Mouse (Mus musculus) lung, embryonic 15.5 days (tissue): ENCODE measurements around the gene Synrg. TPM values are rescaled to one million over a fixed set of nuclear protein-coding genes. Genes with fewer than 3 reads are reported as not detected.

Experiments used
- ATAC-seq: fragments of 200-750 bp; cut with Nextera tagmentation; 2 replicates; pipeline ENCODE4 v1.8.0; 2017; ENCODE audit warnings: moderate number of reproducible peaks, borderline replicate concordance; ENCODE audit not compliant: low FRiP score, low TSS enrichment; ENCODE audit errors: extremely low read depth
- H3K27ac ChIP-seq: fragments of 300-500 bp; sonication (generic); 2 replicates; pipeline ENCODE4 v1.5.1; 2015; ENCODE audit warnings: moderate library complexity, mild to moderate bottlenecking, inconsistent platforms
- H3K27me3 ChIP-seq: fragments of 300-500 bp; sonication (generic); 2 replicates; pipeline ENCODE4 v1.6.1; 2015; ENCODE audit warnings: inconsistent platforms
- H3K36me3 ChIP-seq: fragments of 300-500 bp; sonication (generic); 2 replicates; pipeline ENCODE4 v1.6.1; 2015; ENCODE audit warnings: inconsistent platforms
- H3K4me1 ChIP-seq: fragments of 300-500 bp; sonication (generic); 2 replicates; pipeline ENCODE4 v1.6.1; 2015; ENCODE audit warnings: inconsistent platforms
- H3K4me2 ChIP-seq: fragments of 300-500 bp; sonication (generic); 2 replicates; pipeline ENCODE4 v1.6.1; 2015; ENCODE audit warnings: inconsistent platforms, mild to moderate bottlenecking, moderate library complexity
- H3K4me3 ChIP-seq: fragments of 300-500 bp; sonication (generic); 2 replicates; pipeline ENCODE4 v1.5.1; 2015; ENCODE audit warnings: mild to moderate bottlenecking, inconsistent platforms
- H3K9ac ChIP-seq: fragments of 300-500 bp; sonication (generic); 2 replicates; pipeline ENCODE4 v1.6.1; 2015; ENCODE audit warnings: inconsistent platforms
- H3K9me3 ChIP-seq: fragments of 300-500 bp; sonication (generic); 2 replicates; pipeline ENCODE4 v1.6.1; 2016; ENCODE audit warnings: inconsistent platforms
- WGBS: fragments of 180-500 bp; shearing (Covaris S2); methylation state at CpG from one replicate; pipeline ENCODE4 v1.1.7; 2015; 5-methylcytosine and 5-hydroxymethylcytosine counted together
- polyA plus RNA-seq: library from polyadenylated mRNA; unstranded; fragments of >200 nt; fragmentation: Nextera tagmentation; extraction: Ambion mirVana; gene quantifications from 2 replicates; pipeline ENCODE4 v1.2.1, GENCODE M21; 2015

Gene Synrg
- polyA plus RNA-seq, 1 experiment from 2014 or later = 11.3 TPM

DNA sequence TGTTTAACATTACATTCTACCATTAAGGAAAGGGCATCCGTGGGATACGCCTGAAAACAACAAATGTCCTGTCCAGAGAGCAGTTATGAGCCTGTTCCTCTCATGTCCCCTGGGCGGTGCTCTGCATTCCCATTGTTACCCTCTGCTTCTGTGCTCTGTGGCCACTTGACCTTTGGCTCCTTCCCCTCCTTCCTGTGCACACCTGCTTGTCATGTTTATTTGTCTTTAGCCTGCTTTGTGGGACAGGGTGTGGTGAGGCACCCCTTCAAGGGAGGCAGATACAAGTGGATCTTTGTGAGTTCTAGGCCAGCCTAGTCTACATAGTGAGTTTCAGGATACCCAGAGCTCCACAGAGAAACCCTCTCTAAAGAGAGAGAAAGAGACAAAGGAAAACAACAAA is 30.3 kb downstream of the Synrg start:
- no peaks in the 10 kb centered on the region for H3K4me1 ChIP-seq
- no peak overlapping the region for H3K27ac ChIP-seq
- no peak overlapping the region for H3K9ac ChIP-seq
- no peaks in the 10 kb centered on the region for H3K9me3 ChIP-seq
- H3K27me3 ChIP-seq = no peaks in the 10 kb centered on the region
- H3K4me3 ChIP-seq = no peak overlapping the region
- H3K4me2 ChIP-seq = no peak overlapping the region
- H3K36me3 ChIP-seq = peaks cover 35% of the 10 kb centered on the region; the same call in 1 of the 2 replicates
- WGBS = 76% methylated on average over 3 of the region's 3 CpGs
- no peak for ATAC-seq

DNA sequence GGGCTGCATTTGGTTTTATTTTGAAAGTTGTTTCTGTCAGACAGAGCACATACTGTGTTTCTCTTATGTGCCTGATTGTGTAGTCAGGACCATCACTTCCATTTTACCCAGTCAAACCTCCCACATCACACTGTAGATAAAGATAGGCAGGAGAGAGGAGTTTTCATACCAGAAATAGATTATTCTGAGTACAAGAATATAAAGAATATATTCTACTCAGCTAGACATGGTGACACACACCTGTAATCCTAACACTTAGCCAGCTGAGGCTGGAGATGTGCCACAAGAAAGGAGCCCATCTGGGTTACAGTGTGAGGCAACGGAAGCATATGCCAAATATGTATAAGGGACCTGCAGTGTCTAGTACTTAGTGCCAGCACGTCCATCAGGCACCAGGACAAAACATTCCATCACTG is 31.3 kb downstream of the Synrg start:
- Histone ChIP-seq H3K4me1 (no peaks in the 10 kb centered on the region), H3K4me3 (no peak overlapping the region), H3K27ac (no peak overlapping the region), H3K4me2 (no peak overlapping the region), H3K36me3 (peaks cover 30% of the 10 kb centered on the region; the same call in 1 of the 2 replicates), H3K9me3 (no peaks in the 10 kb centered on the region), H3K9ac (no peak overlapping the region), H3K27me3 (no peaks in the 10 kb centered on the region)
- WGBS = 69% methylated on average over 2 of the region's 2 CpGs
- ATAC-seq = no peak

DNA sequence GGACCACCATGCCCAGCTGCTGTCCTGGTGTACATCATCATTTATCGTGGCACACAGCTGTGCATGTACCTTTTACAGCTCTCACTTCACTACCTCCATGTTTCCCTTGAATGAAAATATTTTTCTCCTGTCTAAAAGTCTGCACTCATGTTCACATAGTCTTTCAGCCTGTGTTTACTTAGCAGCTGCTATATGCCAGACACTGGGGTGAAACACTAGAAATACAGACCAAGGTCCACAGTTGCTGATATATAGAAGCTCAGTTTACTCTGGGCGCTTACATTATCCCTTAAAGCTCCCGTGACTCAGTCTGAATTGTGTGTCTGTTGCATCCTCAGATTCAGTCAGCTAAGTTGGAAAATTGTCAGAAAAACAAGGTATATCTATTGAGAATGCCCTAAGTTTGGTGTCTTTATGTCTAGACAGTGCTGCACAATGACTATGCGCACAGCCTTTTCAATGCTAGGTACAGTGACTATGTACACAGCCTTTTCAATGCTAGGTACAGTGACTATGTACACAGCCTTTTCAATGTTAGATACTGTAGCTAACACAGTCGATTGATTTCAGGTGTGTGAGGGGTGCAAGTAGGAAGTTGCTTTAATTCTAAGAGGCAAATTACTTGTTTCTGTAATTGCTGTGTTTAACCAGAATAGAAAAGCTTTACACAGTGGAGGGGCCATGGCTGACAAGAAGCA is 33.1 kb downstream of the Synrg start:
- H3K27ac ChIP-seq = no peak overlapping the region
- H3K36me3 ChIP-seq = peaks cover 30% of the 10 kb centered on the region; the same call in 1 of the 2 replicates
- no peak for ATAC-seq
- no peak overlapping the region for H3K4me2 ChIP-seq
- no peak overlapping the region for H3K4me3 ChIP-seq
- no peaks in the 10 kb centered on the region for H3K27me3 ChIP-seq
- no peaks in the 10 kb centered on the region for H3K9me3 ChIP-seq
- H3K4me1 ChIP-seq = no peaks in the 10 kb centered on the region
- H3K9ac ChIP-seq = no peak overlapping the region
- 86% methylated on average over 5 of the region's 5 CpGs for WGBS

DNA sequence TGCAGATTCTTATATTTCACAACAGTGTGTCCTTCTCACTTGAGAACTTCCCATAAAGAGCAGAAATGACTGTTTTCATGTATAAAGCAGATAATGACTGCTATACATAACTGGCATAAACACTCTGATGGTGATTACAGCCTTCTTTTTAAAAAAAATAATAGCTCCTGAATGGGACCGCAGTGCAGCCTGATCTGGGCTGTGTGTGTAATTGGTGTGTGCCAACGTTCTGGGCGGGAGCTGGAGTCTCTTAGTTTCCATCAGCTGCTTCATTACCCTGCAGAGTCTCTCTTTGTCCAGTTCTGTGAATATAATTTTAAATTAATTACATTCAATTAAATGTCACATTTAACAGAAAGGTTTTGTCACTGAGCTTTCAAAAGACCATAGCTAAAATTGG is 34.8 kb downstream of the Synrg start:
- Histone ChIP-seq H3K9me3 (no peaks in the 10 kb centered on the region), H3K4me1 (no peaks in the 10 kb centered on the region), H3K4me3 (no peak overlapping the region), H3K27me3 (no peaks in the 10 kb centered on the region), H3K9ac (no peak overlapping the region), H3K36me3 (peaks cover 28% of the 10 kb centered on the region), H3K4me2 (no peak overlapping the region), H3K27ac (no peak overlapping the region)
- ATAC-seq = no peak
- 85% methylated on average over 3 of the region's 3 CpGs for WGBS

DNA sequence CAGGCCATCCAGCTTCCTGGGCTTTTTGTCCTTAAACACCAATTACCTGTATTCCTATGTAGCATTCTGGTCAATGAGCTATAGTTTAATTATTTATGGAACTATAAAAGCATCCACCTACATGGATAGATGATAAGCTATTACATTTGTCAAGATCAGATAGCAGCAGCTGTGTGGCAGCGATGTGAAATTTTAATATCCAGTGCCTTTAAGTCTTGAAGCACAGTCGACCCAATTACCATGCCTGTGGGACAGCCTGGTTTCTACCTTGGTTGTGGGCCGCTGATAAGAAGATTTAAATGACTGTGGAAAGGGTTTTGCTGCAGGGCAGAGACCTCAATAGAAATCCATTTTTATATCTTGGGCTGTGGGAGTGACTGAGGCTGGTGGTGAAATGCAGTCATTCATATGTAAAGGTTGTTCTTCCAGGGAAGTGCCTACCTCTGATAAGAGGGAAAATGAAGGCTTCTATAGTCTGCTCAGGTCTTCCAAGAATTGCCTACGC is 35.2 kb downstream of the Synrg start:
- H3K36me3 ChIP-seq = peaks cover 25% of the 10 kb centered on the region
- H3K4me3 ChIP-seq = no peak overlapping the region
- ATAC-seq = no peak
- no peaks in the 10 kb centered on the region for H3K27me3 ChIP-seq
- no peak overlapping the region for H3K9ac ChIP-seq
- no peaks in the 10 kb centered on the region for H3K9me3 ChIP-seq
- 87% methylated on average over 4 of the region's 4 CpGs for WGBS
- no peak overlapping the region for H3K27ac ChIP-seq
- H3K4me2 ChIP-seq = no peak overlapping the region
- H3K4me1 ChIP-seq = no peaks in the 10 kb centered on the region

DNA sequence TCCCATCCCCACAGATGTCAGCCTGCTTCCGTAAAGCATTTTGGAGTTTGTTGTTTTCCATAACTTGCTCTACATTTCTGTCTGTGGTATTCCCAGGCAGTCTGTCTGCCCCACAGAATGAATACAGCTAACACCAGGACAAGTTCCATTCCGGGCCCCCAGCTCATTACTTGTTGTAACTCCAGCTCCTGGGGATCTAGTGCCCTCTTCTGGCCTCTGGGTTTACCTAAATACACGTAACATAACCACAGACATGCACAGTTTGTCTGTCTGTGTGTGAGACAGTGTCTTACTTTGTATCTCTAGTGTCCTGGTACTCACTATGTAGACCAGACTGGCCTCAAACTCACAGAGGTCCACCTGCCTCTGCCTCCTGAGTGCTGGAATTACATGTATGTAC is 37.0 kb downstream of the Synrg start:
- no peak for ATAC-seq
- H3K4me3 ChIP-seq = no peak overlapping the region

DNA sequence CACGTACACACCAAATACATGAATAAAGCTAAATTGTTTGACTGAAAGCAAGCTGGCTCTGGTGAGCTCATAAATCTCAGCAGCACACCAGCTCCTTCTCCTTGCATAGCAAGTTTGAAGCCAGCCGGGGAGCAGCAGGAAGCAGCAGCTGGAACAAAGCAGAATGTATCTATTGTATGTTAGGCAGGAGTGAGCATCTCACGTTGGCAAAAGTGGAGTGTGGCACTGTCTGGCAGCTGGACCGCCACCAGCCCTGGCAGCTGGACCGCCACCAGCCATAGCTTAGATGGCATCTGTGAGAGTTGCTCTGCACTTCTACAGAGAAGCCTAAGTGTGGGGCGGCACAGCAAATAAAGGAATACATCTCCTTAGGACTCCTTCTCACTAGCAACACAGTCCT is 39.8 kb downstream of the Synrg start:
- no peak for ATAC-seq
- peaks cover 24% of the 10 kb centered on the region for H3K36me3 ChIP-seq

More for the DNA sequence above, 37.0 kb downstream of the Synrg start:
- Histone ChIP-seq H3K27ac (no peak overlapping the region), H3K9me3 (no peaks in the 10 kb centered on the region), H3K4me1 (no peaks in the 10 kb centered on the region), H3K36me3 (peaks cover 18% of the 10 kb centered on the region), H3K9ac (no peak overlapping the region), H3K27me3 (no peaks in the 10 kb centered on the region), H3K4me2 (no peak overlapping the region)
- 90% methylated on average over 3 of the region's 3 CpGs for WGBS

DNA sequence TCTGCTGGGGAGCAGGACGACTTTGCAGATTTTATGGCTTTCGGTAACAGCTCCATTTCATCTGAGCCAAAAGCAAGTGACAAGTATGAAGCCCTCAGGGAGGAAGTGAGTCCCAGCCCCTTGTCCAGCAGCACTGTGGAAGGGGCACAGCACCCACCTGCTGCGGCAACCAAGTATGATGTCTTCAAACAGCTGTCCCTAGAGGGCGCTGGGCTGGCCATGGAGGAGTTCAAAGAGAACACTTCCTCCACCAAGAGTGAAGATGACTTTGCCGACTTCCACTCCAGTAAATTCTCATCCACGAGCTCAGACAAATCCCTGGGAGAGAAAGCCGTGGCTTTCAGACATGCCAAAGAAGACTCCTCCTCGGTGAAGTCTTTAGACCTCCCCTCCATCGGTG is 44.8 kb downstream of the Synrg start:
- Histone ChIP-seq H3K4me2 (no peak overlapping the region), H3K4me3 (no peak overlapping the region), H3K4me1 (no peaks in the 10 kb centered on the region), H3K36me3 (peaks cover 19% of the 10 kb centered on the region), H3K9ac (no peak overlapping the region), H3K27ac (no peak overlapping the region), H3K27me3 (no peaks in the 10 kb centered on the region), H3K9me3 (no peaks in the 10 kb centered on the region)
- 82% methylated on average over 9 of the region's 9 CpGs for WGBS
- ATAC-seq = no peak

More for the DNA sequence above, 39.8 kb downstream of the Synrg start:
- Histone ChIP-seq H3K4me3 (no peak overlapping the region), H3K9ac (no peak overlapping the region), H3K27me3 (no peaks in the 10 kb centered on the region), H3K4me2 (no peak overlapping the region), H3K9me3 (no peaks in the 10 kb centered on the region), H3K27ac (no peak overlapping the region), H3K4me1 (no peaks in the 10 kb centered on the region)
- 85% methylated on average over 6 of the region's 6 CpGs for WGBS

DNA sequence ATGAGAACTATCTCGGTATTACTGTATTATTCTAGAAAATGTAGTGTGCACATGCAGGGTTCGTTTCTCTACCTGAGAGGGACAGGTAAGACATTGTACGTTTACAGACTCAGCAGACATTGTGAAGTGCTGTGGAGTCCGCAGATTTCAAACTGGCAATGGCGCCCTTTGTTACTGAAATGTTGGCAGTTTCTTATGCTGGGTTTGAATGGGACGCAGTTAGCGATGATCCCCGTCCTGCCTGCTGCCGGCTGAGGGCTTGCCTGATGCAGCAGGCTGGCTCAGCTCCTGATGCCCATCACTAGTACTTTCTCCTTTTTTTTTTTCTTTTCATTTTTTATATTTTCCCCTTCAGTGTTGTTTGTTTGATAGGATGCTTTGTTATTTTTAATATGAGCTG is 46.2 kb downstream of the Synrg start:
- Histone ChIP-seq H3K4me2 (no peak overlapping the region), H3K4me3 (no peak overlapping the region), H3K9me3 (no peaks in the 10 kb centered on the region), H3K36me3 (peaks cover 16% of the 10 kb centered on the region; the same call in 1 of the 2 replicates), H3K27ac (no peak overlapping the region), H3K4me1 (no peaks in the 10 kb centered on the region), H3K9ac (no peak overlapping the region), H3K27me3 (no peaks in the 10 kb centered on the region)
- ATAC-seq = no peak
- WGBS = 80% methylated on average over 9 of the region's 9 CpGs

DNA sequence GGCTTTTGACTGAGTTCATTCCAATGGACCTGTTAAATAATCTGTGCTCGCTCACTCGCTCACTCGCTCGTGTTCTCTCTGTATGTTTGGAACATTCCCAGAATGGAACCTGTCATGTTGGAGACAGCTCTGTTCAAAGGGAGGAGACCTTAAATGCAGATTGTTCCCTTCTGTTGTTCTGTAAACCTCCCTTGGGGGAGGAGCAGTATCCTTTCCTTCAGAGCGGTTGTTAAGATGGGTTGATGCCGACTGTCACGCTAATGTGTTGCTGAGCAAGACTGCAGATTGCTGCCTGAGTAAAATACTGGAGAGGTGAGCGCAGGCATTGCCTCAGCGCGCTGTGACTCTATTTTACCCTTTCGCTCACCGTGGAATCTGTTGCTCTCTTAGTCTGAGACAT is 46.8 kb downstream of the Synrg start:
- H3K4me1 ChIP-seq = no peaks in the 10 kb centered on the region
- H3K27me3 ChIP-seq = no peaks in the 10 kb centered on the region
- no peak overlapping the region for H3K4me3 ChIP-seq
- H3K9me3 ChIP-seq = no peaks in the 10 kb centered on the region
- no peak overlapping the region for H3K9ac ChIP-seq
- 52% methylated on average over 12 of the region's 12 CpGs for WGBS
- no peak overlapping the region for H3K4me2 ChIP-seq
- H3K27ac ChIP-seq = no peak overlapping the region
- H3K36me3 ChIP-seq = peaks cover 13% of the 10 kb centered on the region; the same call in 1 of the 2 replicates
- no peak for ATAC-seq

DNA sequence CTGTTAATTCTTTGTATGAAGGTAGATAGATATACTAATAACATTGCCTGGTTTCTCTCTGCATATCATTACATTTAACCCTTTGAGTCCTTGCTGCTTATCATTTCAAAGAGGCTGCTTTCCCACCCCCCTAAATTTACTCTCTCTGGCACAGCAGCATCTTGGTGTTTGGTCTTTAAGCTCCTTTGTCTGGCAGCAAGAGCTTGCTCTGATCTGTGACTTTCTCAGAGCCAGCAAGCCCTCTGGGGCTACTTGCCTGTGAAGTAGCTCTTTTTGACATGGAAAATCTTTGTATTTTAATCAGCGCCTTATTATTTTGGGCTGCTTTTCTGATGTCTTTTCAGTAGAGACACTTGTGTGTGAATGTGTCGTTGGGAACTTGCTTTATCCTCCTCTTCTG is 47.3 kb downstream of the Synrg start:
- H3K36me3 ChIP-seq = peaks cover 13% of the 10 kb centered on the region; the same call in 1 of the 2 replicates
- ATAC-seq = no peak

DNA sequence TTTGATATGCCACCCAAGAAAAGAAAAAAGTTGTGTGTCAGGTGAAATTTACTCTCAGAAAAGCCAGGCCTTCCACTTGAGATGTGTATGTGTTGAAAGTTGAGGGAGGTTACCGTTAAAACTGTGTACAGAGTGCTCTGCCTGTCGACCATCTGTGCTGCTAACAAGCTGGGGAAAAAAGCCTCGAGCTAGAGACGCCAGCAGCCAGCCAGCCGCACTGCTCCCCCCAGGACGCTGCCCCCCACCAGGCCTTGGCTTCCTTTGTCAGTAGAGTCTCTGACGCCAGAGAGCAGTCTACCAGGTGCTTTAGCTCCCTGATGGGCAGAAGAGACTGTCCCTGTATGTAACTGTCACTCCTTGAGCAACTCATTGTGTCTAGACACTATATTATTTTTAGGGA is 48.9 kb downstream of the Synrg start:
- ATAC-seq = no peak
- Histone ChIP-seq H3K27me3 (no peaks in the 10 kb centered on the region), H3K27ac (no peak overlapping the region)

More for the DNA sequence above, 47.3 kb downstream of the Synrg start:
- Histone ChIP-seq H3K9me3 (no peaks in the 10 kb centered on the region), H3K9ac (no peak overlapping the region), H3K4me2 (no peak overlapping the region), H3K4me1 (no peaks in the 10 kb centered on the region), H3K27me3 (no peaks in the 10 kb centered on the region), H3K4me3 (no peak overlapping the region), H3K27ac (no peak overlapping the region)
- 55% methylated on average over 2 of the region's 2 CpGs for WGBS

More for the DNA sequence above, 48.9 kb downstream of the Synrg start:
- H3K4me1 ChIP-seq = no peaks in the 10 kb centered on the region
- peaks cover 13% of the 10 kb centered on the region; the same call in 1 of the 2 replicates for H3K36me3 ChIP-seq
- H3K4me3 ChIP-seq = no peak overlapping the region
- H3K9me3 ChIP-seq = no peaks in the 10 kb centered on the region
- no peak overlapping the region for H3K9ac ChIP-seq
- WGBS = 20% methylated on average over 7 of the region's 7 CpGs
- H3K4me2 ChIP-seq = no peak overlapping the region
